Mouse (Mus musculus) adrenal gland, postnatal 10 days (tissue): ENCODE measurements around the gene Olfr1160. TPM values are rescaled to one million over a fixed set of nuclear protein-coding genes. Genes with fewer than 3 reads are reported as not detected.
"Not testable (repeated sequence)": the region's sequence is repeated elsewhere in the genome, so short reads cannot be mapped to it uniquely, and the experiment has no call there.

Experiments
- DNase-seq: peaks from one replicate; pipeline ENCODE4 v3.0.0; 2021; ENCODE audit warnings: mixed read lengths
- long read RNA-seq, 2 experiments: library from polyadenylated mRNA; stranded (forward); transcript quantifications; one replicate each; pipeline ENCODE4 v2.0.0; 2021
- total RNA-seq, 2 experiments: library from RNA; stranded (reverse); gene quantifications; 2 replicates each; pipeline ENCODE4 v1.2.3; 2021

Olfr1160 gene
- total RNA-seq: not detected
- long read RNA-seq, experiment 1: 0 reads
- long read RNA-seq, experiment 2: 0 reads

- DNase-seq: no peak
These were observed at the start of gene Olfr1160 for GRCm38 (mm10) chr2:88007515-88008318. Olfr1160 (minus strand) TSS chr2:88008268.

GRCm38 (mm10) chr2:88051029-88051428 is 43.0 kb upstream of the Olfr1160 start, which contains the start of gene Olfr1162:
Olfr1162 (minus strand) TSS chr2:88051129.
- DNase-seq: no peak

DNA sequence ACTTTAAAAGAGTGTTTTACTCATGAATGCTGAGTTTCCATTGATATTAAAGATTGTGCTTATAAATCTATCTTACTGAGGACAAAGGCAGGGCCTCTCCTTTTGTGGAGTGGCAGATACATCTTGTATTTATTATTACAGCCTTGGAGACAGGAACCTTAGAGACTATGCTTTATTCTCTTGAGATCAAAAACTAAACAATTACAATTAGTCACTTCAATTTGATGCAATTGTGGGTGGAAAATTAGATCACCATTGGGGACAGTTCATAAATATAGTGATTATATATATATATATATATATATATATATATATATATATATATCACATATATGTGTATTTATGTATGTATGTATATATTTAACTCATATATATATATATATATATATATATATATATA is 29.5 kb upstream of the Olfr1160 start, which contains the start of gene Olfr73:
TSS of gene Olfr73 (minus strand) at position 101 of the 400 bp plus-strand sequence.
- DNase-seq: no peak

- DNase-seq: not testable (repeated sequence)
These were observed 14.4 kb upstream of the Olfr1160 start, which contains the start of gene Olfr1161 for GRCm38 (mm10) chr2:88022474-88022873. Olfr1161 (plus strand) TSS chr2:88022774.

DNA sequence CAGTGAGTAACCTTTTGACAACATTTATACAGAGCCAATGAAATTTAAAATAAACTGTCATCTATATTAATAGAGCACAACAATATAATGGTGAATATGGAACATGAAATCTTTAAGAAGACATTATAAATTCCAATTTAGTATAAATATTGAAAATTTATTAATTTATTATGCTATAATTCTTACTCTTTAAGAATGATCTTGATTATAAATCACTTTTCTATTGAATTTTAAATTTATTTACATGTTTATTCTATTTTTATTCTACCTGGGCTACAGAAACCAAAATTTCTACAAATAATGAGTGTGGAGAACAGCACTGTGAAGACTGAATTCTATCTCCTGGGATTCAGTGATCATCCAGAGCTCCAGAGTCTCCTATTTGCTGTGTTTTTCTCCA is 18.3 kb downstream of the Olfr1160 start, which contains the start of gene Olfr1158:
TSS of gene Olfr1158 (plus strand) at position 301 of the 400 bp plus-strand sequence.
- no peak for DNase-seq

GRCm38 (mm10) chr2:87974563-87974962 is 33.5 kb downstream of the Olfr1160 start, which contains the start of gene Olfr74:
Olfr74 (minus strand) TSS chr2:87974663.
- no peak for DNase-seq

DNA sequence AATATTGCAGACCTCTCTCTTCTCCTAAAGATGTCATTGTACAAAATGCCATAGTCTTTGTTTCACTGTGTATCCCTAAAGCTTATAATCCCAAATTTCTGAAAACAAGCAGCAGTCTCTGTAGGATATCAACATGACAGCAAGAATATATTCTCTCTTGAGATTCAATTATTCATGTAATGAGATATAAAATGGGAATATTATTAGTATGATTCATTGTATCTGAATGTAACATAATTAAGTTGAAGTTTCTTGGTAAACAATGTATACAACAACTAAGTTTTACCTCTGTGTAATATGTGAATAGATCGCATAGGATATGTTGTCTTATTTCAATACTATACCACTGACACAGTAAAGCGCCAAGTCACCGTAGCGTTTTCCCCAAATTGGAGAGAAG is 39.9 kb downstream of the Olfr1160 start, which contains the start of gene Olfr1157:
TSS of gene Olfr1157 (minus strand) at position 101 of the 400 bp plus-strand sequence.
- no peak for DNase-seq

DNA sequence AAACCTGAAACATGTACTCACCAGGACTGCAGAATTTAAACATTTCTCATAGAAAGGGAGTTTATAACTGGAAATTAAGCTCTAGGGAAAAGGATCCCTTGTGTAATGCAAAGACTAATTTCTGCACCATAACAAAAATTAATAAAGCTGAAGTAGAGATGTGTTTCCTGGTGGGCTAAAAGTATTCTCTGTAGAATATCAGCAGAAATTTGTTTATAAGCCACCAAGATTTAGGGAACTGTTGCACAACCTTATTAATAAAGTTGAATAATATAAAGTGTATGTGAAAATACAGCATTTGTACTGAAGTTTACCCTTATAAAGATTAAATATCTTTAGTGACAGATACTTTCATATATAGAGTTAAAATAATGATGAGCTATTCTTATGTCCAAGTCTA is 55.1 kb downstream of the Olfr1160 start, which contains the start of gene Olfr1156:
TSS of gene Olfr1156 (minus strand) at position 101 of the 400 bp plus-strand sequence.
- DNase-seq: no peak

Other genes with a start within 250 kb of the Olfr1160 start
- gene Olfr152, start 228.8 kb downstream of the Olfr1160 start, total RNA-seq: not detected
- gene Olfr1143, start 207.7 kb downstream of the Olfr1160 start, total RNA-seq: not detected
- gene Olfr1145, start 198.4 kb downstream of the Olfr1160 start, total RNA-seq: not detected
- not detected for gene Olfr1148, start 177.7 kb downstream of the Olfr1160 start, total RNA-seq
- not detected for gene Olfr1150-ps1, start 164.3 kb downstream of the Olfr1160 start, total RNA-seq
- gene Olfr1151, start 152.4 kb downstream of the Olfr1160 start, total RNA-seq: not detected
- not detected for gene Olfr1152, start 141.8 kb downstream of the Olfr1160 start, total RNA-seq
- gene Olfr1153, start 113.3 kb downstream of the Olfr1160 start, total RNA-seq: not detected
- gene Olfr1154, start 103.1 kb downstream of the Olfr1160 start, total RNA-seq: not detected
- gene Olfr1155, start 63.1 kb downstream of the Olfr1160 start, total RNA-seq: not detected
- gene Olfr1156, start 55.2 kb downstream of the Olfr1160 start, total RNA-seq: not detected
- gene Olfr1157, start 40.0 kb downstream of the Olfr1160 start, total RNA-seq: not detected
- gene Olfr74, start 33.6 kb downstream of the Olfr1160 start, total RNA-seq: not detected
- gene Olfr1158, start 18.2 kb downstream of the Olfr1160 start, total RNA-seq: not detected
- gene Olfr1161, start 14.5 kb upstream of the Olfr1160 start, total RNA-seq: not detected
- not detected for gene Olfr73, start 29.4 kb upstream of the Olfr1160 start, total RNA-seq
- not detected for gene Olfr1162, start 42.9 kb upstream of the Olfr1160 start, total RNA-seq
- not detected for gene Olfr1163, start 63.6 kb upstream of the Olfr1160 start, total RNA-seq
- gene Olfr1164, start 85.7 kb upstream of the Olfr1160 start, total RNA-seq: not detected
- not detected for gene Olfr1166, start 120.0 kb upstream of the Olfr1160 start, total RNA-seq
- not detected for gene Olfr1167, start 146.9 kb upstream of the Olfr1160 start, total RNA-seq
- gene Olfr1168, start 173.6 kb upstream of the Olfr1160 start, total RNA-seq: not detected
- not detected for gene Olfr1170, start 220.1 kb upstream of the Olfr1160 start, total RNA-seq